Mouse (Mus musculus) heart, embryonic 15.5 days (tissue): Measurements from ENCODE around the gene Tsc22d1. TPM values are rescaled to one million over a fixed set of nuclear protein-coding genes. Genes with fewer than 3 reads are reported as not detected.

Experiments
- ATAC-seq: fragments of 200-750 bp; cut with Nextera tagmentation; replicated peaks from 2 replicates; pipeline ENCODE4 v1.8.0; 2017; ENCODE audit warnings: low read depth, moderate TSS enrichment; ENCODE audit not compliant: insufficient number of reproducible peaks, insufficient read depth, low FRiP score
- H3K27ac ChIP-seq: fragments of 300-500 bp; sonication (generic); 2 replicates; pipeline ENCODE4 v1.5.1; 2015; ENCODE audit warnings: mild to moderate bottlenecking, inconsistent platforms
- H3K27me3 ChIP-seq: fragments of 300-500 bp; sonication (generic); 2 replicates; pipeline ENCODE4 v1.6.1; 2015; ENCODE audit warnings: inconsistent platforms
- H3K36me3 ChIP-seq: fragments of 300-500 bp; sonication (generic); 2 replicates; pipeline ENCODE4 v1.6.1; 2015; ENCODE audit warnings: mild to moderate bottlenecking, inconsistent platforms
- H3K4me1 ChIP-seq: fragments of 300-500 bp; sonication (generic); replicated peaks from 2 replicates; pipeline ENCODE4 v1.6.1; 2015; ENCODE audit warnings: inconsistent platforms
- H3K4me2 ChIP-seq: fragments of 300-500 bp; sonication (generic); 2 replicates; pipeline ENCODE4 v1.6.1; 2015; ENCODE audit warnings: inconsistent platforms, mild to moderate bottlenecking, moderate library complexity
- H3K4me3 ChIP-seq: fragments of 300-500 bp; sonication (generic); 2 replicates; pipeline ENCODE4 v1.5.1; 2015; ENCODE audit warnings: mild to moderate bottlenecking, inconsistent platforms
- H3K9ac ChIP-seq: fragments of 300-500 bp; sonication (generic); 2 replicates; pipeline ENCODE4 v1.6.1; 2015; ENCODE audit warnings: mild to moderate bottlenecking, inconsistent platforms
- H3K9me3 ChIP-seq: fragments of 300-500 bp; sonication (generic); replicated peaks from 2 replicates; pipeline ENCODE4 v1.6.1; 2016; ENCODE audit warnings: inconsistent platforms
- WGBS: fragments of 180-500 bp; shearing (Covaris S2); methylation state at CpG from one replicate; pipeline ENCODE4 v1.1.7; 2015; ENCODE audit warnings: mixed read lengths; 5-methylcytosine and 5-hydroxymethylcytosine counted together
- polyA plus RNA-seq: library from polyadenylated mRNA; unstranded; fragments of >200 nt; fragmentation: Nextera tagmentation; extraction: Ambion mirVana; gene quantifications from 2 replicates; pipeline ENCODE4 v1.2.1, GENCODE M21; 2015

The Tsc22d1 gene
- polyA plus RNA-seq, 1 experiment from 2014 or later = 266 TPM

DNA sequence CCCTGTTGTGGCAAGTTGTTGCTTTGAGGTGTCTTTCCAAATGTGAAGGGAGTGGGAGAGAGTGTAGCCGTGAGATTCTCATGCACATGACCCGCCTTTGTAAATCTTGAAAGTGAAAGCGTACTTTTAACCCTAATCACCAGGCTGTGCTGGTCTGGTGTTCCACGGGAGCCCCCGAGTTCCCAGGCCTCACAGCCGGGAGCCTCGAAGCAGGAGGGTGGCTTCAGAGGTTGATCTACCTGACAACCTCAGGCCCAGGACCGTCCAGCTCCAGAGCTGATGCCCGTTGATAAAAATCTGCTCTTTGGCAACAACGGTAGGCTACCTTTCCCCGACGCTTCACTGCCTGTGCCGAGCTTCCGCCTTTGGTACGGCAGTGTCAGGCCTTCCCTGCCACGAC, 72.8 kb downstream of the Tsc22d1 start:
- H3K27me3 ChIP-seq = no peaks in the 10 kb centered on the region
- no peaks in the 10 kb centered on the region for H3K4me1 ChIP-seq
- WGBS = 82% methylated on average over 16 of the region's 16 CpGs
- H3K9ac ChIP-seq = no peak overlapping the region
- H3K4me3 ChIP-seq = no peak overlapping the region
- no peak overlapping the region for H3K27ac ChIP-seq
- no peak overlapping the region for H3K4me2 ChIP-seq
- no peak for ATAC-seq
- H3K36me3 ChIP-seq = no peaks in the 10 kb centered on the region
- no peaks in the 10 kb centered on the region for H3K9me3 ChIP-seq

DNA sequence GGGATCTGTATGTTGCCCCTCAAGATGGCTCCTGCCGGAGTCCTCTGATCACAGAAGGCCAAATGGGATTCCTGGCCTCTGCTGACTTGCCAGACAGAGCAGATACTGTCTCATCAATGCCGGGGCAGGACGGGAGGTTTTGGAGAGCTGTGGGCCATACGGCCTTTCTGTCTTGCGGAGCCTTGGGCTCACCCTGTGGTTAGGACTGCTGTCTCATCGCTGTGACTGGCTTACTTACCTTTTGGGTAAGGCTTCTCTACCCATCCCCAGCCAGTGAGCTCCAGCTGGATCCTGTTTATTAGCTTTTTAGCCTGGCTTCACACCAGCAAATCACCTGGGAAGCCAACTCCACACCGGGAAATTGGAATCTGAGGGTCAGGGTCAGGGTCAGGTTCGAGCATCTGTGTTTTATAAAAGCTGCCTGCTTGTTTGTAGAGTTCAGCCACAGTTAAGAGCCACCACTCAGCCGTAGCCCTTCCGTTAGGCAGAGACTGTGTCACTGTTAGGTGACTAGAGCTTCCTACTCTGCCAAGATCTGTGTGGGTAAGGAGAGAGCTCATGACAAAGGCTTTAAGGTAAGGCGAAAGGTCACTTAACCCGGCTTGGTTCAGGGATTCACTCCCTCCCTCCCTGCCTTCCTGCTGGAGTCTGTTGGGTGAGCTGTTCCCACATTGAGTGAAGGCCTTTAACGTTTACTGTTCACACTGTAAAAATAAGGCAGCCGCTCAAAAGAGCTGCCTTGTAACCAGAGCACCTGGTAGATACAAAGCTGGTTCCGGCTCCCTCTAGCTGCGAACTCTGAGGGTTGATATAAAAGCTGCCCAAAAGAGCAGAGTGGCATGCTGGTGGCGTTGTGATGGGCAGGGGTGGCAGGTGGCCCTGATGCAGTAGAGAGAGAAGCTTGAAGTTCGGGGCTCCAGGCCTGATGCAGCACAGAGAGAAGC, 73.6 kb downstream of the Tsc22d1 start:
- H3K27ac ChIP-seq = no peak overlapping the region
- WGBS = 67% methylated on average over 18 of the region's 18 CpGs
- H3K9me3 ChIP-seq = no peaks in the 10 kb centered on the region
- no peak overlapping the region for H3K4me3 ChIP-seq
- no peaks in the 10 kb centered on the region for H3K36me3 ChIP-seq
- ATAC-seq = no peak
- H3K4me1 ChIP-seq = no peaks in the 10 kb centered on the region
- H3K4me2 ChIP-seq = no peak overlapping the region
- H3K9ac ChIP-seq = no peak overlapping the region
- H3K27me3 ChIP-seq = no peaks in the 10 kb centered on the region

DNA sequence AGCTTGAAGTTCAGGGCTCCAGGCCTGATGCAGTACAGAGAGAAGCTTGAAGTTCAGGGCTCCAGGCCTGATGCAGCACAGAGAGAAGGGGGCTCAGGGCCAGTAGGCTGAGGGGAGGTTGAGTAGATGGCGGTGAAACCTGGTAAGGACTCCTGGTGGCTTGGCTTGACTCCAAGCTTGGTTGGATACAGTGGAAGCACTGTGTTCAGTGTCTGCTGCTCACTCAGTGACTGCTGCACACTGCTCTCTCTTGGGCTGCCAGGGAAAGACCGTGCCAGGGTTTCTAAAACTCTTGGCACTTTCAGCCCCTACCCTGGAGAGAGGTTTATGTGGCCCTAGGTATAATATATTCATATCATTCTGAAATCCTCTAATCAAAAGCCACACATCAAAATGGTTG, 74.4 kb downstream of the Tsc22d1 start:
- Histone ChIP-seq H3K4me2 (no peak overlapping the region), H3K4me3 (no peak overlapping the region), H3K9me3 (no peaks in the 10 kb centered on the region), H3K36me3 (no peaks in the 10 kb centered on the region), H3K27ac (no peak overlapping the region), H3K27me3 (no peaks in the 10 kb centered on the region), H3K4me1 (no peaks in the 10 kb centered on the region), H3K9ac (no peak overlapping the region)
- no peak for ATAC-seq
- 47% methylated on average over 2 of the region's 2 CpGs for WGBS

DNA sequence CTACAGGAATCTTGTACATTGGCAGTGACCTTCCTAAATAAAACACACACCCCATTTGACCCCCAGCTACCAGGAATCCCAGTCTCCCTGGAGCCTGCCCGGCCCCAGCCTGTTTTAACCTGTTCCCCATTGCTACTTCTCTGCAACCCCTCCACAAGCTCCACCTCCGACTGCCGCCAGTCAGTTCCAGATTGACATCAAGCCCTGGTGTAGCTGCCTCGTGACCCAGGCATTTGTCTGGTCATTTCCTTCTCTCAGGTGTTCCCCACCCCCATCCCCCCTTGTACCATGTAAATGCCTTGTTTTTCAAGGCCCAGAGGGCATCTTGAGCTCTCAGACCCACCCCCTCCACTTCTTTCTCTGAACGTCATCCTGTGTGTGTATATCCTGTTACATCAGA, 80.3 kb downstream of the Tsc22d1 start:
- Histone ChIP-seq H3K4me2 (no peak overlapping the region), H3K4me1 (peaks cover 4% of the 10 kb centered on the region), H3K27me3 (no peaks in the 10 kb centered on the region), H3K27ac (no peak overlapping the region), H3K36me3 (no peaks in the 10 kb centered on the region), H3K9ac (no peak overlapping the region), H3K4me3 (no peak overlapping the region), H3K9me3 (no peaks in the 10 kb centered on the region)
- 52% methylated on average over 5 of the region's 5 CpGs for WGBS
- no peak for ATAC-seq

DNA sequence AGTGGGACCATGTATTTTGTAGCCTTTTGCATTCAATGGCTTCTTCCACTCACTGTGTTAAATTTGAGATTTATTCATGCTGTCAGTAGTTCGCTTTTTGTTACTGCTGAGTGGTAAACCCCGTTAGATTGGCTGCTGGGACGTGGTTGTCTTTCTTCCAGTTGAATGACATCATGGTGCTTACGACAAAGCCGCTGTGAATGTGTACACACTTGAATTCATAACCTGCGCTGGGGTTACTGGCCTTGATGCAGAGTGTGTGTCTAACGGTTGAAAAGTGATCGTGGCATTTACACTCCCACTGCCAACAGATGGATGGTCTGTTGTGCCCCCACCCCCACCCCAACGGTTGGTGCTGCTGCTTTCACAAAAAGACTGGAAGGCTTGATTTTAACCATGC, 82.4 kb downstream of the Tsc22d1 start:
- Histone ChIP-seq H3K27me3 (no peaks in the 10 kb centered on the region), H3K9ac (no peak overlapping the region), H3K4me2 (no peak overlapping the region), H3K9me3 (no peaks in the 10 kb centered on the region), H3K4me3 (no peak overlapping the region), H3K4me1 (peaks cover 6% of the 10 kb centered on the region), H3K36me3 (no peaks in the 10 kb centered on the region), H3K27ac (no peak overlapping the region)
- whole genome bisulfite sequencing = 83% methylated on average over 9 of the region's 9 CpGs
- no peak for ATAC-seq

DNA sequence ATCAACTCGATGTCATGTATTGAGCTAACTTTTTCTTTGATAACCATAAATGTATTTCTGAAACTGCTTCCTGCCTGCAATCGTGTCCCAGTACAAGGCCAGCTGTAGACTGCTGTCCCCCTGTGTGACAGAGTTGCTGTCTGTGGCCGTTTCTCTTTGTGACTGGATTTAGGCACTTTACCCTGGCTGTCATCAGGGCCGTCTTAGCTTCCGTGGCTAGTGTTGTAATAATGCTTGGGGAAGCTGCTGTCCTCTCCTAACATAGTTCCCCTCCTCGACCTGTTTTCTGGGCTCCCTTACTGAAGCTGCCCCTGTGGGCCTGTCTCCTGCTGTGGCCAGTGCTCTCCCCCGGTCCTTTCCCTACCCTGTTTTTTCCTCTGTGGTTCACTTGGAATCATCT, 83.4 kb downstream of the Tsc22d1 start:
- Histone ChIP-seq H3K36me3 (no peaks in the 10 kb centered on the region), H3K27me3 (no peaks in the 10 kb centered on the region), H3K4me2 (no peak overlapping the region), H3K9ac (no peak overlapping the region), H3K9me3 (no peaks in the 10 kb centered on the region), H3K27ac (peak overlapping the region; percentile 46; the same call in 1 of the 2 replicates), H3K4me1 (peaks cover 6% of the 10 kb centered on the region), H3K4me3 (no peak overlapping the region)
- WGBS = 27% methylated on average over 7 of the region's 7 CpGs
- ATAC-seq = no peak

DNA sequence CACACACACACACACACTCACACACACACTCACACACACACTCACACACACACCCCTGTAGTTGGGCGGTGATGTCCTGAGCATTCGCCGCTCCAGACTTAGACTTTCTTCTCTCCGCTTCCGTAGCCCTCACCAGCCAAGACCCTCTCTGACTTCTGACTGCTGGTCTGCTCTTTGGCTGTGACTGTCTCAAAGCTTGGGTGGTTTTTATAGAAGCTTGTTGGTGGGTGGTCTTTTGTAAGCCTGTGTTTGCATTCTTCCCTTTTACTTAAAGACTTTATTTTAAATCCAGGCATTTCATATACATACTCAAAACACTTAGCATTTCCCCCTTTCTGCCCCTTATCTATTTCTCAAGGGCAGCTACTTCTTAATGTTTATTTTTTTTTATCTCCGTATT, 84.7 kb downstream of the Tsc22d1 start:
- Histone ChIP-seq H3K4me1 (peaks cover 12% of the 10 kb centered on the region), H3K9me3 (no peaks in the 10 kb centered on the region), H3K4me3 (no peak overlapping the region), H3K36me3 (no peaks in the 10 kb centered on the region), H3K27ac (no peak overlapping the region), H3K4me2 (no peak overlapping the region), H3K27me3 (no peaks in the 10 kb centered on the region), H3K9ac (no peak overlapping the region)
- ATAC-seq = no peak
- 81% methylated on average over 6 of the region's 6 CpGs for WGBS

DNA sequence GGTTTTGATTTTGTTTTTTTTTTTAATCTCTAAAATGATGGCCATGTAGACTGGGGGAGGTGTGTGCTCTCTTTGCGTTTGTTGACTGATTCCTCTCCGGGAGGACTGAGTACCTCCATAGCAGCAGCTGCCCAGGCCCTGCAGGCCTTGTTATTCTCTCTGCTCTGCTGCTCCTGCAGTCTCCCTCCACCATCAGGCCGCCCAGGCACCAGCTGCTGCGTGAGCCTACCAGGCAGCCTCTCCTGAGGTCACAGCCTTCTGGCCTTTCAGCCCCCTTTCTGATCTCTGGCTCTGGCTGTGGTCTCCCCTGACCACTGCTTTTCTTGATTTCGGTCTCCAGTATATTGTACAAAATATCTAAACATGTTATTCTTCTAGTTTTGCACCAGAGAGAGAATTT, 85.3 kb downstream of the Tsc22d1 start:
- H3K36me3 ChIP-seq = no peaks in the 10 kb centered on the region
- no peaks in the 10 kb centered on the region for H3K9me3 ChIP-seq
- WGBS = 43% methylated on average over 5 of the region's 5 CpGs
- no peaks in the 10 kb centered on the region for H3K27me3 ChIP-seq
- H3K4me3 ChIP-seq = no peak overlapping the region
- ATAC-seq = no peak
- no peak overlapping the region for H3K27ac ChIP-seq
- H3K4me2 ChIP-seq = no peak overlapping the region
- H3K9ac ChIP-seq = no peak overlapping the region
- peaks cover 12% of the 10 kb centered on the region for H3K4me1 ChIP-seq

DNA sequence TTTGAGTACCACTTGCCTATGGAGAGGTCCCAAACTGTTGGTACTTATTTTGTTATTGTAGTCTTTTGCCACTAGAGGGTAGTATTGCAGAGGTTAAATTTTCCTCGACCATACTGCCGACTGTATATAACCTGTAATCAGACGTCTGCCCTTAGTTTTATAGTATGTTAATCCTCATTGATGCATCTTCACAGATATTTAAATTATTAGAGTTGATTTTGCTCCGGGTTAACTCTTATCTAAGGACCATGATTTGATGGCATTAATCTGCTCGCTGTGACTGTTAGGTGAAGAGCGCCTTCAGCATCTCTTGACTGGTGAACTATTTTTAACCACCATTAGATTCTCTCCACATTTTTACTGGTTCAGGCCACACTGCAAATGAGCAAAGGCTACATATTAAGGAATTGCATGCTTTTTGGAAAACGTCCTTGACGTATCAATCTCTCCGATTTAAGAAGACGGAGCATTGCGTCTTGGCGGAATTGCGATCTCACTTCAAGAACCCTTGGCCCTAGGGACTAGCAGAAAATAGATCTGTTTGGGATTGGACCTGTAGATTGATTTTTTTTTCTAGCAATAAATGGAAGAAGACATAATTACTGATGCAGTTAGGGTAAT, 88.6 kb downstream of the Tsc22d1 start:
- Histone ChIP-seq H3K4me2 (peak overlapping the region; percentile 88), H3K36me3 (peaks cover 6% of the 10 kb centered on the region; the same call in 1 of the 2 replicates), H3K4me3 (peak overlapping the region; percentile 65), H3K4me1 (peaks cover 25% of the 10 kb centered on the region), H3K27ac (peak overlapping the region; percentile 99), H3K27me3 (no peaks in the 10 kb centered on the region), H3K9ac (peak overlapping the region; percentile 63; the same call in 1 of the 2 replicates), H3K9me3 (no peaks in the 10 kb centered on the region)
- no peak for ATAC-seq
- WGBS = 6% methylated on average over 13 of the region's 13 CpGs

DNA sequence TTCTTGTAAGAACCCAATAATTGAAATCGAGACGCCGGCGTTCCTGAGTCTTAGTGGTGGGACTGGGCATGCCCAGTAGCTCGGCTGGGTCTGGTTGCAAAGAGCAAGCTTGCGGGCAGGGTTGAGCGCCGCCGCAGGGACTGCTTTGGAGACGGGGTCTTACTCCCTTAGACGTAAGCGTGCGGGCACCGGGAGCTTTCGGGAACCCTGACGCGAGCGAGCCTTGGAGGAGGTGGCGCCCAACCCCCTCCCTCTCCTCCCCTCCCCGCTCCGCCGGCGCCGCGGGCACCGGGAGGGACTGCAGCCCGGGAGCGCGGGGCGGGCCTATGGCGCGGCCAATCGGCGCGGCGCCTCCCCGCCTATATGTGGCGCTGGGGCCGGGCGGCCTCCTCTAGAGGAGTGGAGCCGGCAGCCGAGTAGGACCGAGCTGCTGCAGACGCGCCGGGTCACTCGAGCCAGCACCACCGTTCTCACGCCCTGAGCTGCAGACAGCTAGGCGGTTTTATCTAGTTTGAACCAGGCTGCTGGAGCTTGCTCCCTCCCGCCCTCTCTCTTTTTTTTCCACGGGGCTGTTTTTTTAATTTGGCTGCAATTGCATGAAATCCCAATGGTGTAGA, 89.5 kb downstream of the Tsc22d1 start:
- peak overlapping the region; percentile 88 for H3K4me2 ChIP-seq
- H3K4me3 ChIP-seq = peak overlapping the region; percentile 65
- peaks cover 6% of the 10 kb centered on the region; the same call in 1 of the 2 replicates for H3K36me3 ChIP-seq
- H3K4me1 ChIP-seq = peaks cover 24% of the 10 kb centered on the region
- H3K9ac ChIP-seq = peak overlapping the region; percentile 79
- no peaks in the 10 kb centered on the region for H3K9me3 ChIP-seq
- WGBS = under 1% methylated on average over 52 of the region's 52 CpGs
- no peaks in the 10 kb centered on the region for H3K27me3 ChIP-seq
- peak; percentile 92 for ATAC-seq
- peak overlapping the region; percentile 99 for H3K27ac ChIP-seq

DNA sequence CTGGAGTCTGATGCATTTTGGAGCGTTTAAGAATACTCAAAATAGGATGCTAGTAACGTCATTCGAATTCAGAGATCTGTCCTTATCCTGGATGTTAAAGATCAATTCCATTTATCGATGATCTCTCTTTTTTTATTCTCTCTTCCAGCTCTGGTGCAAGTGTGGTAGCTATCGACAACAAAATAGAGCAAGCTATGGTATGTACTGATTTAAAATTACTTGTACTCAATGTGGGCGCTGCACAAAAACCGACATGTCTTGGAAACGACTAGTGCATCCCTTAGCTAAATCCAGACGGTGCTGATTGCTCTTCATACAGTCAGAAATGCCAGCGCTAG, 90.3 kb downstream of the Tsc22d1 start:
- H3K4me1 ChIP-seq = peaks cover 23% of the 10 kb centered on the region
- H3K4me2 ChIP-seq = peak overlapping the region; percentile 88

More for the DNA sequence above, 90.3 kb downstream of the Tsc22d1 start:
- Histone ChIP-seq H3K27ac (peak overlapping the region; percentile 99), H3K27me3 (no peaks in the 10 kb centered on the region), H3K9me3 (no peaks in the 10 kb centered on the region), H3K36me3 (peaks cover 6% of the 10 kb centered on the region; the same call in 1 of the 2 replicates), H3K9ac (peak overlapping the region; percentile 79), H3K4me3 (peak overlapping the region; percentile 65)
- WGBS = under 1% methylated on average over 10 of the region's 10 CpGs
- ATAC-seq = no peak
